Mouse (Mus musculus) spleen, postnatal 10 days (tissue): ENCODE results near the gene Smug1.

ENCODE experiments used
- DNase-seq, 2 experiments: peaks; one replicate each; pipeline ENCODE4 v3.0.0; 2021 to 2022; ENCODE audit warnings: low spot score in 2 of 2

Smug1 gene

GRCm38 (mm10) chr15:103145635-103146299 lies 21.1 kb downstream of the Smug1 start:
- no peak for DNase-seq

DNA sequence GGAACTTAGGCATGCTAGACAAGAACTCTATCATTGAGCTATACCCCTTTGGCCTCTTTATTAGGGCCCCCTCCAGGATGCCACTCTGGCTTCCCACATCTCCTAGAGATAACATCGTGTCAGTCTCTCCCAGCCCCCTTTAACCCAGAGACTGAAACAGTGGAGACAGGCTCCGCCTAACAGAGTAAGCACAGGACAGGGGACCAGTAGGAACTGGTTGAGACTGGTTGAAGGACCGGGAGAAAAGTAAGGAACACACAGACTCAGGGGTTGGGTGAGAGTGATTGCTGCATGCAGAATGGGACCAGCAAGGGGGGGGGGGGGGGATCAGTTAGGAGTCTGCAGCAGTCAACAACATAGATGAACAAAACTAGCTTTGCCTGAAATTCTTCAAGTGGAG lies 22.7 kb downstream of the Smug1 start:
- no peak for DNase-seq

DNA sequence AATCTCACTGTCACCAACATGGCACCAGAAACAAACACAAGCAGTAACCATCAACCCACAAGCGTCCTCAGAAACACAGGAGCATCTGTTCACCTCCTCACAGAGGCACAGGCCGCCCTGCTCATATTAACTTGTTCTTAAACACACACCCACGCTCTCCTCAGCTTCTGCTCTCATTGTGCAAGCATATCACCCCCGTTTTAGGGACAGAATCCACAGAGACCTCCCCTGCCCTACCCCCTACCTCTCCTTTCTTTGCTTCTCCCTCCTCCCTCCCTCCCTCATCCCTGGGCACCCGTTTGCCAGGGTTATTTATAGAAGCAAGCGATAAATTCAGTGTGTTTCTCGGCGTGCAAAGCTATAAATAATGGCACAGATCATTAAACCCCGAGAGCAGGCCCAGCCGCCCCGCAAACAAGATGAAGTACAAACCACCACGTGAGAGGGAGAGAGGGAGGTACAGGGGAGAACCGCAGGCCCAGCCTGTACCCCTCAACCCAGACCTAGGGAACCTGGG lies 31.4 kb downstream of the Smug1 start:
- no peak for DNase-seq

GRCm38 (mm10) chr15:103134277-103135086 lies 32.4 kb downstream of the Smug1 start:
- DNase-seq = peak in 1 of 2 experiments; percentile 25

- peak in 1 of 2 experiments; percentile 25 for DNase-seq
These were observed 33.1 kb downstream of the Smug1 start for GRCm38 (mm10) chr15:103133761-103134160.

DNA sequence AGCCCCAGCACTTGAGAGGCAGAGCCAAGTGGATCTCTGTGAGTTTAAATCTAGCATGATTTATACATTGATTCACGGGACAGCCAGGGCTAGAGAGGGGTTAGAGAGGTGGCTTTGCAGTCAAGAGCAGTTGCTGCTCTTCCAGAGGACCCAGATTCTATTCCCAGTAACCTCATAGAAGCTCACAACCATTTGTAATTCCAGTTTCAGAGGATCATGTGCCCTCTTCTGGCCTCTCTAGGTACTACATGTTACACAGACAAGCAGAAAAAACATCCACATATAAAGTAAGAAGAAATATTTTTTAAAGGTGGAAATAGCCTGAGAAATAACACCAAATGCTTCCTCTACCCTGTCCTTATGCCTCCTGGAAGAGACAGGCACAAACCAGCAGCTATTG lies 36.2 kb downstream of the Smug1 start:
- peak; percentile 12 to 52 for DNase-seq

GRCm38 (mm10) chr15:103129289-103129688 lies 37.6 kb downstream of the Smug1 start:
- DNase-seq = no peak

DNA sequence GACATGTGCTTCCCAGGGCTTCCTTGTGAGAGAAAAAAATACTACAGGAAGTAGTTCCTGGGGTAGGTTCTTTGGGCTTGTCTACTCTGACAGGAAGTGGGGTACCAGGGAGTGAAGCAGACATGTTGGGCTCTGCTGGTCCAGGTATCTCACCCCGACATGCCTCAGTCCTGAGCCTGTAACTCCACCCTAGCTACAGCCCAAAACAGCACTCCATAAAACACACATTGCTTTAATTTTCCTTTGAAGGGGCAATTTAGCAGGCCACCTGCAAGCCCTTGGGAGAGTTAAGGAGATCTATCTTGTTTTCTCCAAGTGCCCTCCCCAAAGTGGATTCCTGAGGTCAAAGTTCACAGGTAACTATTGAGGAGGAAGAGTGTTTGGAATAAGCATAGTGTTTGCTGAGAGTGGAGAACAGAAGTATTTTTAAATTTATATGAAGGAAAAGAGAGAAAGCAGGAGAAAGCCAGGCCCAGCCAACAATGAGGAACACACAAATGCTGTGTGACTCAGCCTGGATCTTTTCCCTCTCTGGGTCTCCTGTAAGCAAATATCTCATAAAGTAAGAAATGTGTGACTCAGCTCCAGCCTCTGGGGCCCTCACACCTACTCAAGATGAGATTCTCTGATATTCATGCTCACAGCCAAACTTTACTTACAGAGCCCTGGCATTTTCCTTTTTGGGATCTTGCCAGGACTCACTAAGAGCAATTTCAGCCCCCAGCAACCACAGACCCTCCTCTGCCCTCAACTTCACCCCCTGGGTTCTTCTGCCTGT lies 38.6 kb downstream of the Smug1 start:
- DNase-seq = no peak

GRCm38 (mm10) chr15:103125982-103126381 lies 40.9 kb downstream of the Smug1 start:
- DNase-seq = no peak

DNA sequence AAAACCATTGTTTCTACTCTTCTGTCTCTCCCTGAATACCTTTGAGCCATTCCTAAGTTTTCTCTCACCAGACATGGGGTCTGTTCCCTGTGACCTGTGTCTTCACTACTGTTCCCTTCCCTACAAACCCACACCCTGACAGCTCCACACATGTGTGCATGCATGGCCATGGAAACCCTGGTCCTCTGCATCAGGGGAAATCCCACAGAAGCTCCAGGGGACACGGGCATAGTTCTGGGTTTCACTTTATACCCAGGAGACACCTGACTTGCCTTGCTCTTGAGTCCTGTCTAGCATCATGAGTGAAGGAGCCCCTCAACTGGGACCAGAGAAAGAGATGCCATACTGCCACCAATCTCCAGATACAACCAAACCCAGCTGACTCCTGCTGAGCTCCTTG lies 42.6 kb downstream of the Smug1 start:
- no peak for DNase-seq

DNA sequence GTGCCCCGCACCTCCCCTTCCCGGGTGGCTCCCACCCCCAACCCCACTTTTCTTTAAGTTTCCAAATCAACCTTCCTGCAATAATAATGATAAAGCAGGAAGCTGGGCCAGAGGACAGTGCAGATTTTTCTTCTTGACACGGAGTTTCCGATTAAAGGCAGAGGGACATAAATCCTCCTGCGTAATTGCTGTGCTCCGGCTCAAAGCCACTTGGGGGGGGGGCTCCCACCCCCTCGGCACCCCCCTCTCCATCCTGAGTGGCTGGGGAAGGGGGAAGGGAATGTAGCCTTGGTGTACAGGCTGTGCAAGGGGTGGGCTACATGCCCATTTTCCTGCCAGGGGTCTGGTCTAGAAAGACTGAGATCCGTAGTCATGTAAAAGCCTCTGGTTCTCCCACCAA lies 43.5 kb downstream of the Smug1 start:
- DNase-seq = no peak

DNA sequence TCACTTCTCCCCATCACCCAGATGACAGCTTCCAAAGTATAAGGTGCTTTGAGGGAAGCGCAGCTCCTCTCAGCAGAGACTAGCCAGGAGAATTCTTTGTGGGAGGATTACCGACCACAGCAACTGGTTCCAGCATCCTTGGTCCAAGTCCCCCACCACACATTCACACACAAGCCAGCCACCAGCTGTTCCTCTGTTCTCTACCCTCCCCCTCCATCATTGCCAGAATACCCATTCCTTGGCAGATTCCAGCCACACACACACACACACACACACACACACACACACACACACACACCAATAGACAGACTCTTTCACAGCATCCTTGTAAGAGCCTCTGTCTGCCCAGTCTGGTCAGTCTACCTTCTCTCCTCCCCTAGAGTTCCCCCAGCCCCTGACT lies 44.5 kb downstream of the Smug1 start:
- DNase-seq = no peak

- DNase-seq = no peak
These were observed 45.5 kb downstream of the Smug1 start for GRCm38 (mm10) chr15:103121416-103121815.

GRCm38 (mm10) chr15:103120594-103120993 lies 46.3 kb downstream of the Smug1 start:
- no peak for DNase-seq

GRCm38 (mm10) chr15:103115726-103116125 lies 51.2 kb downstream of the Smug1 start:
- no peak for DNase-seq

GRCm38 (mm10) chr15:103115256-103115655 lies 51.6 kb downstream of the Smug1 start:
- DNase-seq = no peak

DNA sequence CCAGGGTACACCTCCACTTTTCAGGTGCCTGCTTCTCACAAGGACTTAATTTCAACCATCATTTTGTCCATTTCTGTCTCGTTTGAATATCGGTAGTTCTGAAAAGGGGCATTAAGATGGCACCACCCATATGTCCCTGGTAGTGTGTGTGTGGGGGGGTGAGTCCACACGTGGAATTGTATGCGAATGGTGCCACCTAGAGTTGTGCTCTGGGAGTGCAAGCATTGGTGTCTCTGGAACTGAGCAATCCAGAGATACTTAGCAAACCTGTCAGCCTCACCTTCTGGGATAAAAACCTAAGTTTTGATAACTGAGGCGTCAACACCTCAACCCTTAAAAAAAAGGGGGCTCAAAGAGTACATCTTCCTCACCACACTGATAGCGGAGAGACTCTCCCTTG lies 53.8 kb downstream of the Smug1 start:
- DNase-seq = no peak

GRCm38 (mm10) chr15:103112309-103112708 lies 54.6 kb downstream of the Smug1 start:
- no peak for DNase-seq

- DNase-seq = no peak
These were observed 57.0 kb downstream of the Smug1 start for GRCm38 (mm10) chr15:103109940-103110339.

DNA sequence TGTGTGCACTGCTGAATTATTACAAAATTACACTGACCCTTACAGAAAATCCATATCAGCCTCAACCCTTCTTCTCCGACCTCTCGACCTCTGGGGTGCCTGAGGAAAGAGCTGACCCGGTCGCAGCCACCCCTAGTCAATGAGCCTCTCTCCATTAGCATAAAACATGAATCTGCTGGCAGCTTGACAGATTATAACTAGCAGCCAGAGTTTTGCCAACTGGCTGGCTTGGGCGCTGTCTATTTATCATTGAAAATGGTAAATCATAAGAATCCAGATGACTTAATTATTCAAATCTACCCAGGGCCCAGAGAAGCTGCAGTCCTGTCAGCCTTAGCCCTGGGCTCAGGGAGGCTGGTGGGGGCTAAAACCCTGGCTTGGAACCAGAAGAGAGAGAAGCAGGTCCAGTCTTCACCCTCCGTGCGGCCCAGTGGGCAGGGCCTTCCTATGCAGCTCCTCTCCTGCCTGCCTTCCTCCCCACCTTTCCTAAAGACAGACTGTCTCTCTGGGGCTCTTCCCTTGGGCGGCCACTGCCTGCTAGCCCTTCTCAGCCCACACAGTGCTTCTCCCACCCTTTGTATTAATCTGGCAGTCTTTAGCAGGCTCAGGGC lies 58.7 kb downstream of the Smug1 start:
- no peak for DNase-seq

DNA sequence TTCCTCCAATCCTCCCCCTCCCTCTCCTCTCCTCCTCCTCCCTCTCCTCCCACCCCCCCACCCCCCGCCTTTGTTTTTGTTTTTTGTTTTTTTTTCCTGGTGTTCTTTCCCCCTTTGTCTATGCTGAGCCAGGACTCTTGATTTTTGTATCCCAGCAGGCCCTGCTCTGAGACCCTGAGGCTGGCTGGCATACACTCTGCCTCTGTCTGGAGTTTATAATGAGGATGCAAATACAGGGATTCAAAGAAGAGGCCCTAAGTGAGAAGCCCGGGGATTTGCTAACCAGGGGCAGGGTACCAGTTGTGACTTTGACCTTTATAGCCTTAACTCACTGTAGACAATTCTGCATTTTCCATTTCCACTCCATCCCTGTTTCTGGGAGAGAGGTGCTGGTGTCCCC lies 60.7 kb downstream of the Smug1 start:
- DNase-seq = no peak
